Mouse (Mus musculus): ENCODE results near the gene Adgre5. TPM values are rescaled to one million over a fixed set of nuclear protein-coding genes. Genes with fewer than 3 reads are reported as not detected.
A peak's percentile ranks its signal among the peaks of the same experiment; 100 is the strongest.

The Adgre5 gene
- polyA plus RNA-seq, 1 experiment from 2014 or later, result 13.4 TPM

DNA sequence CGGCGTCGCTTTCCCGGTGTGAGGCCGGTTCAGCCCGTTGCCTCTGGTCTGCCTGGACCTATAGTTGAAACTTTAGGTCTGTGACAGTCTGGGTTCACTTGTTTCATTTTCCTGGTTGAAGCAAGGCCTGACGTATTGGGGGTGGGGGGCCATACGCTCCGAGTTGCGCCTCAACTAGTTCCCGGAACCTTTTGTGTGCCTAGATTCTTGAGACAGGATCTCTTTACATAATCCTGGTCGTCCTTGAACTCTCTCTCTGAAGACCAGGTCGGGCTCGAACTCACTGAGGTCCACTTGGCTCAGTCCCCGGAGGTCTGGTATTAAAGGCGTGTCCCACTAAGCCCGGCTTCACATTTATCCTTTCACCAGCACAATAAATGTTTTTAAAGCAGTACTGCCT is 25.4 kb downstream of the Adgre5 start:
- under 1% methylated on average over 17 of the region's 17 CpGs for WGBS
- Histone ChIP-seq H3K36me3 (peaks cover 15% of the 10 kb centered on the region), H3K4me3 (peak overlapping the region; percentile 80), H3K9ac (peak overlapping the region; percentile 75), H3K4me2 (peak overlapping the region; percentile 89), H3K27ac (replicated peaks) (peak overlapping the region; percentile 94), H3K4me1 (replicated peaks) (peaks cover 18% of the 10 kb centered on the region), H3K9me3 (no peaks in the 10 kb centered on the region), H3K27me3 (no peaks in the 10 kb centered on the region)
- no peak for ATAC-seq (ENCODE audit: low FRiP score, low read depth)

DNA sequence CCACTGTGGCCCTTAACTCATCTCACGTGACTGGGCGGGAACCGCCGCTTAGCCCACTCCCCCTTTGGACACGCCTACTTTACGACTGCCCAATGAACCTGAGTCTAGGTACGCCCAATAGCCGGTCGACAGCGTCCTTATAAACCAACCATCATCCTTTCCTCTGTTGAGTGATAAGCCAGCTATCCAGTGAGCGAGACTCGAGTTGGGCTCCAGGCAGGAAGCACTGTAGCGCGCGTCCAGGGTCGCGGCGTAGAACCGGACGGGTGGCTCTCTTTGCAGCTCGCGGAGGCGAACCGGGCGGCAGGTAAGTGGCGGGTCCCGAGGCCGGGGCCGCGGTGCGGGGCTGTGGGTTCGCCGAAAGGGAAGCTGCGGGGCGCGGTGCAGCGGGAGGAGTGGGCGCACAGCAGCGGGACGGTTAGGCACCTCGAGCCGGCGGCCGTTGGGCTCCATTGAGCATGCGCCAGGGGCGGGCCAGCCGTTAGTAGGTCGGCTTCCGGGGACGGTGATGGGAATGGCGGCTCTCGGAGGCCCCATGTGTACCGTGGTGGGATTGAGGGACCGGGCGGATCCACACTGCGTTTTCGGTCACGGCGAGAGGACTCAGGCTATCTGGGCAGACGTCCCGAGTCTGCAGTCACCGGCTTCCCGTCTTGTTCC is 26.0 kb downstream of the Adgre5 start, which contains the start of gene Ddx39:
Gene Ddx39 (plus strand): TSS at position 147 of the 660 bp plus-strand sequence.
- peak within 1 kb of the TSS; percentile 89 for H3K4me2 ChIP-seq
- no peaks in the 10 kb centered on the region for H3K27me3 ChIP-seq
- H3K36me3 ChIP-seq, result peaks cover 9% of the 10 kb centered on the region
- peak within 1 kb of the TSS; percentile 94 for H3K27ac ChIP-seq (replicated peaks)
- H3K9me3 ChIP-seq, result no peaks in the 10 kb centered on the region
- WGBS, result under 1% methylated on average over 58 of the region's 63 CpGs
- H3K4me3 ChIP-seq, result peak within 1 kb of the TSS; percentile 80
- peak; percentile 100 for ATAC-seq (ENCODE audit: low FRiP score, low read depth)
- peaks cover 18% of the 10 kb centered on the region for H3K4me1 ChIP-seq (replicated peaks)
- H3K9ac ChIP-seq, result peak within 1 kb of the TSS; percentile 75

DNA sequence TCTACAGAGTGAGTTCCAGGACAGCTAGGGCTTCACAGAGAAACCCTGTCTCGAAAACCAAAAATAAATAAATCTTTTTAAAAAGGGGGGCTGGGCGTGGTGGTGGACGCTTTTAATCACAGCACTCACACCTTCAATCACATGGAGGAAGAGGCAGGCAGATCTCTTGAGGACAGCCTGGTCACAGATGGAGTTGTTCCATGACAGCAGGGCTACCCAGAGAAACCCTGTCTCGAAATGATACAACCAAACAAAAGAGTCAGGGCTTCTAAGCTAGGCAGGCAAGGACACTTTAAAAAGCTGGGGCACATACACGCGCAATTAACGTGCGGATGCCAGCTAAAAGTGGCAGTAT is 26.5 kb downstream of the Adgre5 start:
- Histone ChIP-seq H3K27ac (replicated peaks) (peak overlapping the region; percentile 71), H3K9ac (no peak overlapping the region), H3K36me3 (peaks cover 4% of the 10 kb centered on the region; the same call in 1 of the 2 replicates), H3K4me3 (peak overlapping the region; percentile 80), H3K4me1 (replicated peaks) (peaks cover 18% of the 10 kb centered on the region), H3K9me3 (no peaks in the 10 kb centered on the region), H3K27me3 (no peaks in the 10 kb centered on the region), H3K4me2 (peak overlapping the region; percentile 54)
- WGBS, result 16% methylated on average over 8 of the region's 8 CpGs
- ATAC-seq (ENCODE audit: low FRiP score, low read depth), result no peak

DNA sequence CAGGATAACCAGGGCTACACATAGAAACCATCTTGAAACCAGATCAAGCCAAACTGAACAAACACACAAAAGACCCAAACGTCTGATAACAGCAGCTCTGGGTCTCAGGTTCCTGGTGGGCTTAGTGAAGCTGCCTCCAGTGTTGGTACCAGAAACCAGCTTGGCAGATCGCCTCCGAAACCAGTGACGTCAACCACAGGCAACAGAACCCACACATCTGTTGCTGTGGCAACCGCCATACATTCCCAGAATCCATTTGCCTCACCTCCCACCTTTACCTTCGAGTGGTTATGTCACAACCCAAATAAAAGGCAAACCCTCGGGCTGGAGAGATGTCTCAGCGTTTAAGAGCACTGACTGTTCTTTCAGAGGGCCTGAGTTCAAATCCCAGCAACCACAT is 33.6 kb downstream of the Adgre5 start:
- Histone ChIP-seq H3K4me2 (no peak overlapping the region), H3K9ac (no peak overlapping the region), H3K4me3 (no peak overlapping the region), H3K27ac (replicated peaks) (no peak overlapping the region), H3K4me1 (replicated peaks) (no peaks in the 10 kb centered on the region), H3K27me3 (no peaks in the 10 kb centered on the region), H3K9me3 (no peaks in the 10 kb centered on the region), H3K36me3 (no peaks in the 10 kb centered on the region)
- no peak for ATAC-seq (ENCODE audit: low FRiP score, low read depth)
- 74% methylated on average over 8 of the region's 8 CpGs for WGBS

DNA sequence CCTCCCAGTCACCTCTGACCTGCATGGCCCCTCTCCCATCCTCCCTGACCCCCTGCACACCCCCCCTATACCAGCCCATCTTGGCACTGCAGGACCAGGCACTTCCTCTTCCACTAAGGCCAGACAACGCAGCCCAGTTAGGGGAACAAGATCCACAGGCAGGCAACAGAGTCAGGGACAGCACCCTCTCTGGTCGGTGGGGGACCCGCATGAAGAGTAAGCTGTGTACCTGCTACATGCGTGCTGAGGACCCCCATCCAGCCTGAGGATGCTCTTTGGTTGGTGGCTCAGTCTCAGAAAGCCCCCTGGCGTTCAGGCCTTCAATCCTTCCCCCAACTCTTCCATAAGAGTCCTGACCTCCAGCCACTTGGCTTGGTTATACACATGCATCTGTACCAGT is 34.7 kb downstream of the Adgre5 start:
- H3K27ac ChIP-seq (replicated peaks), result no peak overlapping the region
- H3K27me3 ChIP-seq, result no peaks in the 10 kb centered on the region
- H3K4me2 ChIP-seq, result no peak overlapping the region
- WGBS, result 66% methylated on average over 5 of the region's 5 CpGs
- H3K4me1 ChIP-seq (replicated peaks), result no peaks in the 10 kb centered on the region
- ATAC-seq (ENCODE audit: low FRiP score, low read depth), result no peak
- H3K4me3 ChIP-seq, result no peak overlapping the region
- H3K9ac ChIP-seq, result no peak overlapping the region
- H3K36me3 ChIP-seq, result no peaks in the 10 kb centered on the region
- H3K9me3 ChIP-seq, result no peaks in the 10 kb centered on the region

DNA sequence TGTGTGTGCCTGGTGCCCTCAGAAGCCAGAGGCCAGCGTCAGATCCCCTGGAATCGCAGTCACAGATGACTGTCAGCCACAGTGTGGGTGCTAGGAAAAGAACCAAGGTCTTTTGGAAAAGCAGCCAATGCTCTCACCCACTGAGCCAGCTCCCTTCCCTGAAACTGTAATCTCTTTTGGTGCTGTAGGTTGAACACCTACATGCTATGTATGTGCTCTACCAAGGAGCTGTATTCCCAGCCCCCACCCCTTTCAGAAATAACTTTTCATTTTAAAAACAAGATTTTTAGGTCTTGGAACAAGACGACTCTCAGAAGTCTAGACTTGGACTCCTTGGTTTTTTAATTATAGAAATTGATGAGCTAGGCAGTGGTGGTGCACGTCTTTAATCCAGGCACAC is 37.7 kb downstream of the Adgre5 start:
- Histone ChIP-seq H3K4me1 (replicated peaks) (peaks cover 11% of the 10 kb centered on the region), H3K4me2 (no peak overlapping the region), H3K9me3 (no peaks in the 10 kb centered on the region), H3K9ac (no peak overlapping the region), H3K27me3 (no peaks in the 10 kb centered on the region), H3K4me3 (no peak overlapping the region), H3K36me3 (no peaks in the 10 kb centered on the region), H3K27ac (replicated peaks) (no peak overlapping the region)
- 83% methylated on average over 4 of the region's 4 CpGs for WGBS
- ATAC-seq (ENCODE audit: low FRiP score, low read depth), result no peak

DNA sequence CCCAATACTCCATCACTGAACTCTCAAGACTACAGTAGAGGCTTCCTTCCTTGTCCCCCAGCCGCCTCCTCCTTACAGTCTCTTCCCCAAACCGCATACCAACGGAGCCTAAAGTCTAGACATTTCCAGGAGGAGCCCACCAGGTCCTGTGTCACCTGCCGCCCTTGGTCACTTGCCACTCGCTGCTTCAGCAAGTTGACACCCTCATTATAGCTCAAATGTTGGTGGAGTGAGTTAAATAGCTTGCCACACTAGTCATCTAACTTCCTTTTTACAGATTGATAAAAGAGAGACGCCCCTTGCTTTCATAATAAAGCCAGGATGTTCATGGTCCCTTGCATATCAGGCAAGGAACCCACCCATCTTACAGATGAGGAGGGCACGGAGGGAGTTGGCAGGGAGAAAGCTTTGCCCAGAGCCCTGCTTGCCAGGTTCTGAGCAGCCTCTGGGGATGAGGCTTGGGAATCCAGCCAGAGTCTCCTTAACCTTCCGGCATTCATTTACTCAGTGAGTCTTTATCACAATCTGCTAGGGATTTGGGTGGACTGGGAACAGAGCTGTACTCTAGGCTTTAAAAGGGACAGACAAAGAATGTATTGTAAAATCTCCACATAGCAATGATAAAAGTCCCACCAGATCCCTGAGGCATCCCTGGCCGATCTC is 40.6 kb downstream of the Adgre5 start:
- no peak overlapping the region for H3K4me2 ChIP-seq
- ATAC-seq (ENCODE audit: low FRiP score, low read depth), result no peak
- no peaks in the 10 kb centered on the region for H3K36me3 ChIP-seq
- no peaks in the 10 kb centered on the region for H3K9me3 ChIP-seq
- no peak overlapping the region for H3K4me3 ChIP-seq
- H3K9ac ChIP-seq, result no peak overlapping the region
- peaks cover 33% of the 10 kb centered on the region for H3K4me1 ChIP-seq (replicated peaks)
- no peaks in the 10 kb centered on the region for H3K27me3 ChIP-seq
- H3K27ac ChIP-seq (replicated peaks), result no peak overlapping the region
- WGBS, result 78% methylated on average over 9 of the region's 9 CpGs

DNA sequence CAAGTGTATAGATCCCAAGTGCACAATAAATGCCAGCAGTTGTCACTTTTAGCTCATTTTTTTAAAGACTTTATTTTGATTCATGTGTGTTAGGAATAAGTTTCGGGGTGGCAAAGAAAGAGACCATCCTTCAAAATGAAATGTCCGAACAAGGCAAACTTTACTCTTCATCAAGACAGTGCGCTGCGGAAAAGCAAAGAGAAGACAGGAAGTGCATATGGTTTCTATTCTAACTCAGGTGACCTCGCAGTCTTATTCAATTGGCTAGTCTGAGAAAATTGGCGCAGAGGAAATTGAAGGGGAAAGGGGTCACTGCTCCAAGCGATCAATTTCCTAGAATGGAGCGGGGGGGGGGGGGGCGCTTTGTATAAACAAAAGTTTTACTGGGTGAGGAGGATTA is 41.6 kb downstream of the Adgre5 start:
- no peaks in the 10 kb centered on the region for H3K36me3 ChIP-seq

DNA sequence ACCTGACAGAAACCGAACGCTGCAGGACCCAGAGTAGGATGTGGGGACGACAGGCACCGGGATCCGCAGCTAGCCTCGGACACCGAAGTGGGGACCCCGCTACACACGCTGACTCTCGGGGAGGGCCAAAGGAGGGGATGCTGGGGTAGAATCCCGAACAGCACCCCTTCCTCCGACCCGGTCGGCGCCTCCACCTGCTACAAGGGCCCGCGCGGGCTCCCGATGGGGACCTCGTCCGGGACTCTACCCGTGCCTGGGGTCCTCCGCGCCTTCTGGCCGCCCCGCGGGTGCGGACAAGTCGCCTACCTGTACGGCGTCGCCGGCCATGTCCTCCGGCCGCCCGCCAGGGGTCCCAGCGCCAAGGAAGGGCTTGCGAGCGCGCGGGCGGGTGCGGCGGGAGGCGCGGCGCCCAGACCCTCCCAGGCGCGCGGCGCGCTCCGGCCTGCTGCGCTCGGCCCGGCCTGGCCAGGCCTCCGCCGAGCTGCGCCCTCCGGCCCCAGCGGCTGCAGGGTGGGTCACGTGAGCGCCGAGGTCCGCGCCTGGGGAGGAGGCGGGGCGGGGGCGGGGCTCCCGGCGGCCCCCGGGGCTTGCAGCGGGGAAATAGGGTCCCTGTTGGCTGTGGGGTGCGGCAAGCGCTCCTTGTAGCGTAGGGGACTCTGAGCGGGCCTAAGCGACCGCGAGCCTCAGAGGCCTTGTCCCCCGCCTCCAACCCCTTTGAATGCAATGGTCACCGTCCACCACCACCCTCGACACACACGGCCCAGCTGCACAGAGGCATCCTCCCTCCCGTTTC is 42.3 kb downstream of the Adgre5 start, which contains the start of gene Pkn1:
Gene Pkn1 (minus strand): TSS at position 519 of the 793 bp plus-strand sequence.
- peaks cover 36% of the 10 kb centered on the region for H3K4me1 ChIP-seq (replicated peaks)
- peak within 1 kb of the TSS; percentile 83 for H3K4me2 ChIP-seq
- ATAC-seq (ENCODE audit: low FRiP score, low read depth), result peak; percentile 91
- no peaks in the 10 kb centered on the region for H3K36me3 ChIP-seq
- peak within 1 kb of the TSS; percentile 75 for H3K27ac ChIP-seq (replicated peaks)
- peak within 1 kb of the TSS; percentile 88 for H3K9ac ChIP-seq
- WGBS, result under 1% methylated on average over 60 of the region's 85 CpGs
- peak within 1 kb of the TSS; percentile 79 for H3K4me3 ChIP-seq
- H3K27me3 ChIP-seq, result no peaks in the 10 kb centered on the region
- no peaks in the 10 kb centered on the region for H3K9me3 ChIP-seq

More for the DNA sequence above, 41.6 kb downstream of the Adgre5 start:
- Histone ChIP-seq H3K4me3 (peak overlapping the region; percentile 79), H3K9ac (peak overlapping the region; percentile 88), H3K9me3 (no peaks in the 10 kb centered on the region), H3K27ac (replicated peaks) (peak overlapping the region; percentile 75), H3K4me2 (peak overlapping the region; percentile 83), H3K4me1 (replicated peaks) (peaks cover 36% of the 10 kb centered on the region), H3K27me3 (no peaks in the 10 kb centered on the region)
- WGBS, result 45% methylated on average over 9 of the region's 9 CpGs
- no peak for ATAC-seq (ENCODE audit: low FRiP score, low read depth)

DNA sequence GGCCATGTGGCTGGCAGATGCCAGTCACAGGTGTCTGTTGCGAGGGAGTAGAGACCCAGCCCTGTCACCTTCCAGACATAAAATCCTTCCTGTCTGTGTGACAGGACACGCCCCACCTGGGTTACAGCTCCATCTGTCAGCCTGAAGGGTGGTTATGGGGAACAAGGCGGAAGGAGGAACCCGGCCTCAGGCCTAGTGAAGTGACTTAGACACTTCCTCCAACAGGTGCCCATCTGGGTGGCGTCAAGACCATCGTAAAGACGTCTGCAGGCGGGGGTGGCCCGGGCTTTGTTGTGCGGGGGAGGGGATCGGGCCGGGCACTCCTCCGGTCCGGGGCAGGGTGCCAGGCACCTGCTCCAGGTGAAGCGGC is 42.9 kb downstream of the Adgre5 start:
- H3K4me3 ChIP-seq, result peak overlapping the region; percentile 79
- WGBS, result 5% methylated on average over 15 of the region's 15 CpGs
- ATAC-seq (ENCODE audit: low FRiP score, low read depth), result peak; percentile 24
- H3K27ac ChIP-seq (replicated peaks), result peak overlapping the region; percentile 75
- H3K36me3 ChIP-seq, result no peaks in the 10 kb centered on the region
- H3K9ac ChIP-seq, result peak overlapping the region; percentile 88
- peaks cover 36% of the 10 kb centered on the region for H3K4me1 ChIP-seq (replicated peaks)
- H3K4me2 ChIP-seq, result peak overlapping the region; percentile 83
- no peaks in the 10 kb centered on the region for H3K27me3 ChIP-seq
- H3K9me3 ChIP-seq, result no peaks in the 10 kb centered on the region

DNA sequence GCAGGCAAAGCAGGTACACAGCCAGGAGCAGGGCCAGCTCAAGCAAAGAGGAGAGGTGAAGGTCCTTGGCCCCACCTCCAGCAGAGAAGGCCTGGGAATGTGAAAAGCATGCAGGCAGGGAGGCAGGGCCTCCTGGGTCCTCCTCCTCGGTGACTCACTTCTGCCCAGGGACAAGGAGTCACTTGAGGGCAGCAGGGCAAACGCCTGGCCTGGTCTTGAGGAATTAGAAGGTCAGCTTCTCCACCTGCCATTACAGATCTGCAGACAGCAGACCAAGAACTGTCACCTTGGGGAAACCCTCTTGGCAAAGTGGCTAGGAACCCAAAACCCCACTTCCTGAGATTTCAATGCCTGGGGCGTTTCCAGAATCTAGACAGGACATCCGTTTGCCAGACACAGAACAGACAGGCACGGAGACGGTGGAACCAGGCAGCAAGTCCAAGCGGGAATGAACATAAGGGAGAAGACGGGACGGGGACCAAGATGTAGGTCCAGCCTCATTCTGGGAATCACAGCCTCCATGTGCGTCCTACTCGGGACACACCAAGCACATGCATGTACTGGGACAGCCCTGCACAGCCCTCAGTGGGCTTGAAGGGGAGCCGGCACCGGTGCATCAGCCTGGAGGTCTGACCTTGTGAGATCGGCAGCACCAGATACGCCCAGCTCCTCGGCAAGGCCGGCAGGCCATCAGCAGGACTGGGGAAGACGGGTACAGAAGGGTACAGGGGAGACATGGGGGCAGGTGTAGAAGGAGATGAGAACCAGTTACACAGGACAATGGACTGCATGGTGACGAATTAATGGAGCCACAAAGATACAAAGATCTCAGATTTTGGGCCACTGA is 43.5 kb downstream of the Adgre5 start:
- ATAC-seq (ENCODE audit: low FRiP score, low read depth), result peak; percentile 15
- Histone ChIP-seq H3K4me2 (peak overlapping the region; percentile 83), H3K27ac (replicated peaks) (peak overlapping the region; percentile 75; the same call in 1 of the 2 replicates), H3K9me3 (no peaks in the 10 kb centered on the region), H3K27me3 (no peaks in the 10 kb centered on the region), H3K4me1 (replicated peaks) (peaks cover 36% of the 10 kb centered on the region), H3K4me3 (peak overlapping the region; percentile 79), H3K9ac (peak overlapping the region; percentile 88), H3K36me3 (0 out of 2 replicates have a peak, but pooled peaks cover under 1% of the 10 kb centered on the region)
- 54% methylated on average over 19 of the region's 19 CpGs for WGBS
